Mouse (Mus musculus) cerebellum, postnatal 10 days (tissue): ENCODE data around the gene Ywhag.

Experiments used
- DNase-seq, 2 experiments: peaks; one replicate each; pipeline ENCODE4 v3.0.0; 2021; ENCODE audit warnings: mixed read lengths in 2 of 2

Gene Ywhag

GRCm38 (mm10) chr5:135910813-135911212 lies 23.6 kb downstream of the Ywhag start:
- DNase-seq: no peak

GRCm38 (mm10) chr5:135909646-135910045 lies 24.8 kb downstream of the Ywhag start:
- DNase-seq: no peak

GRCm38 (mm10) chr5:135908989-135909388 lies 25.4 kb downstream of the Ywhag start:
- no peak for DNase-seq

- DNase-seq: no peak
These were observed 26.2 kb downstream of the Ywhag start for GRCm38 (mm10) chr5:135908185-135908584.

- no peak for DNase-seq
These were observed 27.2 kb downstream of the Ywhag start for GRCm38 (mm10) chr5:135907256-135907655.

- no peak for DNase-seq
These were observed 27.6 kb downstream of the Ywhag start for GRCm38 (mm10) chr5:135906846-135907245.

GRCm38 (mm10) chr5:135905320-135906225 lies 28.8 kb downstream of the Ywhag start:
- DNase-seq: no peak

GRCm38 (mm10) chr5:135904259-135904658 lies 30.2 kb downstream of the Ywhag start:
- DNase-seq: no peak

- peak; percentile 98 for DNase-seq
These were observed 30.8 kb downstream of the Ywhag start for GRCm38 (mm10) chr5:135903551-135904151.

- DNase-seq: no peak
These were observed 31.4 kb downstream of the Ywhag start for GRCm38 (mm10) chr5:135903058-135903457.

- DNase-seq: peak; percentile 47 to 58
These were observed 32.9 kb downstream of the Ywhag start for GRCm38 (mm10) chr5:135901354-135902095.

- DNase-seq: no peak
These were observed 33.7 kb downstream of the Ywhag start for GRCm38 (mm10) chr5:135900701-135901100.

- DNase-seq: no peak
These were observed 34.6 kb downstream of the Ywhag start for GRCm38 (mm10) chr5:135899833-135900232.

- no peak for DNase-seq
These were observed 35.4 kb downstream of the Ywhag start for GRCm38 (mm10) chr5:135898995-135899394.

GRCm38 (mm10) chr5:135898028-135898427 lies 36.4 kb downstream of the Ywhag start:
- peak; percentile 75 to 83 for DNase-seq

- DNase-seq: no peak
These were observed 39.5 kb downstream of the Ywhag start for GRCm38 (mm10) chr5:135894958-135895357.

- no peak for DNase-seq
These were observed 41.6 kb downstream of the Ywhag start for GRCm38 (mm10) chr5:135892589-135893351.

- DNase-seq: no peak
These were observed 43.5 kb downstream of the Ywhag start for GRCm38 (mm10) chr5:135890920-135891319.

- no peak for DNase-seq
These were observed 44.1 kb downstream of the Ywhag start for GRCm38 (mm10) chr5:135890323-135890722.

GRCm38 (mm10) chr5:135888405-135889215 lies 45.8 kb downstream of the Ywhag start:
- DNase-seq: no peak

- peak; percentile 47 to 54 for DNase-seq
These were observed 46.7 kb downstream of the Ywhag start, which contains the start of gene Hspb1 for GRCm38 (mm10) chr5:135887675-135888102. TSS of gene Hspb1 (plus strand) at chr5:135887919.

- no peak for DNase-seq
These were observed 49.8 kb downstream of the Ywhag start for GRCm38 (mm10) chr5:135884641-135885040.
